Mouse (Mus musculus): ENCODE measurements around the gene Wnk2.

DNA sequence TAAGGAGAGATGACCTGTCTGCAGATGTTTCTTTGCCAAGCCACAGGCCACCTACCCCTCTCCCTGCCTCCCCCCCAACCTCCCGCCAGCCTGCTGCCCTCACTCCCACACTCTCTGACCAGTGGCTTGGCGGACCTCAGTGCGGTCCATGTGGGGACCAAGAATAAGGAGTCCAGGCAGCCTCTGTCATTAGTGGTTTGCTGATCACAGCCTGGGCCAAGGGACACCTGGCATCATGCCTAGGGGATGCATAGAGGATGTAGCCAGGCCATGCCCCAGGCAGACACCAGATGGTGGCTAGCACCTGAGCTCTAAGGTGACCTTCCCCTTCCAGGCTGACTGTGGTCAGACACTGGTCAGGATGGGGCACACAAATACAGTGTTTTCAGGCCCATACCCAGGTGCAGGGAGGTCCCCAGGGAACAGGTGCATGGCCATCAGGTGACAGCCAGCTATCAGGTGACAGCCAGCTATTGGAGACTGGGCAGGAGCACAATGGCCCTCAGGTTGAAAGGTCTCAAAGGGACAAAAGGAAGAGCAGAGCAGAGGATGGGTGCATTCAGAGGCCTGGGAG is 33.7 kb upstream of the Wnk2 start:
- TF ChIP-seq UBTF (IDR thresholded peaks at IDR 0.05; ENCODE audit: borderline replicate concordance, insufficient read depth, low read depth, low read length) (no peak), POLR2A (IDR thresholded peaks at IDR 0.05; ENCODE audit: control insufficient read depth in 1 of 2, insufficient read depth in 1 of 2, low read depth in 1 of 2, low read length in 2 of 2, poor library complexity in 1 of 2) (no peak), SMC3 (IDR thresholded peaks at IDR 0.05; ENCODE audit: low read depth, low read length) (no peak), CTCF (IDR thresholded peaks at IDR 0.05 in 2 of 3, conservative IDR thresholded peaks at IDR 0.05 in 1 of 3; ENCODE audit: control insufficient read depth in 1 of 3, insufficient read depth in 1 of 3, low read depth in 2 of 3, low read length in 3 of 3, poor library complexity in 1 of 3, severe bottlenecking in 1 of 3) (no peak), TBP (IDR thresholded peaks at IDR 0.05; ENCODE audit: low read depth, low read length) (no peak), HCFC1 (IDR thresholded peaks at IDR 0.05; ENCODE audit: low read depth, low read length) (no peak), EP300 (IDR thresholded peaks at IDR 0.05; ENCODE audit: low read depth in 1 of 2, low read length in 2 of 2) (no peak), ELF1 (IDR thresholded peaks at IDR 0.05; ENCODE audit: low read depth, low read length) (no peak), ETS1 (IDR thresholded peaks at IDR 0.05; ENCODE audit: low read depth, low read length) (no peak), USF1 (IDR thresholded peaks at IDR 0.05; ENCODE audit: low read depth, low read length) (no peak), TAL1 (IDR thresholded peaks at IDR 0.05; ENCODE audit: low read length) (no peak), POLR2AphosphoS2 (IDR thresholded peaks at IDR 0.05; ENCODE audit: low read length) (no peak), GABPA (IDR thresholded peaks at IDR 0.05; ENCODE audit: low read depth, low read length) (no peak), CHD2 (IDR thresholded peaks at IDR 0.05; ENCODE audit: low read length) (no peak)
